Mouse (Mus musculus): ENCODE results near the gene Shc4. TPM values are rescaled to one million over a fixed set of nuclear protein-coding genes. Genes with fewer than 3 reads are reported as not detected.

Shc4 gene
- 1 to 10 TPM; 5.8 to 7.3 TPM for total RNA-seq (2021)
- long read RNA-seq, experiment 1, full-length matches to known transcripts, result 4 of 9 reads
- long read RNA-seq, experiment 1, partial matches to known transcripts, result 0 of 9 reads
- long read RNA-seq, experiment 1, other reads (novel, unspliced or antisense), result 5 of 9 reads
- long read RNA-seq, experiment 2, full-length matches to known transcripts, result 5 of 11 reads
- long read RNA-seq, experiment 2, partial matches to known transcripts, result 0 of 11 reads
- long read RNA-seq, experiment 2, other reads (novel, unspliced or antisense), result 6 of 11 reads

DNA sequence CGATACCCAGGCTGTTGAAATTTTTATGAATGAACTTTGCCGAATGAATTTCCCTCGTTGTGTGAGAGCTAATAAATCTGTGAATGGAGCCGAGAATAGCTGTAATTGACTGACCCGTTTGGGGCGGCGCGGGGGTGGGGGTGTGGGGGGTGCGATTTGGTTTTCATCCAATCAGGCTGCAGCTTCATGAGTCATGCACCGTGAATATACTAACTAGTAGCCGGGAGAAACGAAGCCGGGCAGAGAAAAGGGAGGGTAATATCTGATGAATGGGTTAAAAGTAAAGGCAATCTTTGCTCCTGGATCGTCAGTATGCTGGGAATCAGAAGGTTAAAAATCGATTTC is at the start of gene Shc4:
Gene Shc4, minus strand, starts transcription at position 63 of the 345 bp plus-strand sequence.
- no peak for DNase-seq (ENCODE audit: low spot score in 2 of 2)

GRCm38 (mm10) chr2:125765029-125765428 is 41.1 kb upstream of the Shc4 start:
- no peak for DNase-seq (ENCODE audit: low spot score in 2 of 2)

DNA sequence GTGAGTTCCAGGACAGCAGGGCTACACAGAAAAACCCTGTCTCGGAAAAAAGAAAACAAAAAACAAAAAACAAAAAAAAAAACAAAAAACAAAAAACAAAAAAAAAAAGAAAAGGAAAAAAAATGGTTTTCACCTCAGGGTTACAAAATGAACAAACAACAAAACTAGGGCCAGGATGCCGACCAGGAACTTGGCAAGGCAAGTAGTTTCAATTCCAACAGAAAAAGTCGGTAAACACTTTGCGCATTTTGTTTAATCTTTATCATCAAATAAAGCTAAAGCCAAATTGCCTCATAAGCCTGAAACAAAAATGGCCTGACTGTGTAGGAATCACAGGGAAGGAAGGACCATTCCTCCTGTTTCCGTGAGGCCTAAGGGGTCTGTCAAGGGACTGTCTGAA is 40.6 kb upstream of the Shc4 start:
- DNase-seq (ENCODE audit: low spot score in 2 of 2), result no peak

GRCm38 (mm10) chr2:125749330-125749729 is 25.4 kb upstream of the Shc4 start:
- DNase-seq (ENCODE audit: low spot score in 2 of 2), result peak in 1 of 2 experiments; percentile 40

GRCm38 (mm10) chr2:125739338-125739737 is 15.4 kb upstream of the Shc4 start:
- no peak for DNase-seq (ENCODE audit: low spot score in 2 of 2)

DNA sequence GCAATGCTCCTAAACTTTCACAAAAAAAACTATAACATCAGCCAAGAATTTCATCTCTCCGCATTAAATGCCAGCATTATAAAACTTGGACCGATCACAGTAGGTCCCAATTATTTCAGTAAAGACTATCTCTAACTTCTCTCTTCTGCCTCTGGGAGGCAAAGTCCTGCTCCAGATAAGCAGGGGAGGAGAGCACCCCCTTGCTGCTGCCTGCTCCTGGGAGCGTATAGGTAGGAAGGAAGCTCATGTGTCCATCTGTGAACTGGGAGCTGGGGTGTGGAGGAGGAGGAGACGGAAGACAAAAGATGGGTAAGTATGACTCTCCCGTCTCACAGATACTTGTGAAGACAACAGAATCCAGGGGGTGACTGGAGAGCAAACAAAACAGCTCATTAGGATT is 14.8 kb upstream of the Shc4 start:
- DNase-seq (ENCODE audit: low spot score in 2 of 2), result no peak

DNA sequence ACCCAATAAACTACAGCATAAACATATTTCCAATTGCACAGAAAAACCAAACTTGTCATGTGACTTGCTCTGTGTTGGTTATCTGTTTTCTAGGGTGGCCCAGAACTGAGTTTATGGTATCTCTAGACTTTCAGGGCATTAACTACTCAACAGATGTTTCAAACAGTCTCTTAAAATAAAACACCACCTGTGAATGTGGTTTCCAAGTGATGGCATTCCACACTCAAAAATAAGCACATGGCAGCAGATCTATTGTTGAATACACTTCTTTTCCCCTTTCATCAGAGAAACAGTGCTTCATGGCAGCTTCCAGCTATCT is 12.0 kb upstream of the Shc4 start:
- DNase-seq (ENCODE audit: low spot score in 2 of 2), result no peak

GRCm38 (mm10) chr2:125735333-125736024 is 11.5 kb upstream of the Shc4 start:
- no peak for DNase-seq (ENCODE audit: low spot score in 2 of 2)

DNA sequence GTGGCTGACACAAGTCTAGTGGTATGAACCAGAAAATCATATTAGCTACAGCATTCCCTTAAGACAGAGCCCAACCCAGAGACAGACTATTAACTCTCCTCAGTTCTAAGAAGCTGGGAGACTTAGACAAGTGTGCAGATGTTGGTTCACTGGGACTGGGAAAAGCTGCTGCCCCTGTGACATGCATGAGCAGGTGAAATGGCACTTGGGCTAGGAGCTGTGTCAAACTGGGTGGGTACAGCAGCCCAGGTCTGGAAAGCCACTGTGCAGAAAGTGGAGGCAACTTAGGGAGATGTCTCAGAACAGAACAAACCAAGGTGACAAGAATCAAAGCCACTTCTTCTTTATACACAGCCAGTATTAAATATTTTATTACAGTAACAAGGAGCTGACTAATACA is 10.8 kb upstream of the Shc4 start:
- no peak for DNase-seq (ENCODE audit: low spot score in 2 of 2)

DNA sequence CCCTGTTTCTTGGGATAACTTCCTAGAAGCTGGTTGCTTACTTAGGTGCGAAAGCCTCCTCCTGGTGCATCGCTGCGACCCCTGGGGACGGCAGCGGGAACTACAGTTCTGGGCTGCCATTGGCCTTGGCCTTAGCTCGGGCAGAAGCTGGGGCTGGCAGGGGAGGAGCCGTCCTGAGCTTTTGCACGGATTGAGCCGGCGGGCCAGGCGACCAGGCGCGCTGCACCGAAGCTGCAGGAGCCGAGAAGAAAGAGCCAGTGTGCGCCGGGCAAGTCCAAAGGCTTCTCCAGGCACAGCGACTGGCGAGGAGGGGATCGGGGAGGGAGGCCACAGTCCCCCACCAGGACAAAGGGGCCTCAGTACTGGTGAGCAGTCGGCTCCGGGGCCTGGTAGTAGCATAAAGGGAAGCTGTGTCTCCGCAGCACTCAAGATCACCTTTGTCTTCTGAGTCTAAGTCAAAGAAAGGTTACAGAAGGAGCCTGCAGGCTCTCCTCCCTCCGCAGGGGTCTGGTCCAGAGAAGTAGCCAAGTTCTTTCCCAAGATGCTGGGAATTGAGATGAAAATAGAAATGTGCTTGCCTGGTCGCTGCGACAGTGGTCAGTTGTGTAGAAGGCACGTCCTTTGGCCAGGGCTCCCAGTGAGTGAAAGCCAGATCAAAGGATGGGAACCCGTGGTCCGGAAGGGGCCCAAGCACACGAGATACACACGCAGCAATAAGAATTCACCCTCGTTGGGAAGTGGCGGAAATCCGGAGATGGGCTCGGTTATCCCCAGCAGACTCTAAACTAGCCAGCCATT is 8.0 kb upstream of the Shc4 start:
- DNase-seq (ENCODE audit: low spot score in 2 of 2), result peak; percentile 94

GRCm38 (mm10) chr2:125724546-125725114 is 682 bp upstream of the Shc4 start:
- DNase-seq (ENCODE audit: low spot score in 2 of 2), result no peak

GRCm38 (mm10) chr2:125723408-125724085 is 401 bp downstream of the Shc4 start:
- peak; percentile 41 for DNase-seq (ENCODE audit: low spot score in 2 of 2)

DNA sequence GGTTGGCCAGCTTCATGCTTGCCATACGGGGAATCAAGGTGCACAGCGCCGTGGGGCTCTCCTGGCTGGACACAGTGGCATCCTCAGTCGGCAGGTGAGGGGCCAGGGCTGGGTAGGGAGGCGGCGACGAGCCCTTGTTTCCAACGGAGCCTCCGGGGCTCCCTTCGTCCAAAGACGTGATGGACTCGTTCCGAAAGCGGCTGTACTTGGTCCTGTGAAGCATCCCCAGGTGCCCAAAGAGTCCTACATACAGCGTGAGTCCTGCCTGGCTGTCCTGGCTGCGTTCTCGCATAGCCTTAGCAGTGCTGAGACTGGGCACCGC is 901 bp downstream of the Shc4 start:
- no peak for DNase-seq (ENCODE audit: low spot score in 2 of 2)

- no peak for DNase-seq (ENCODE audit: low spot score in 2 of 2)
Measured at GRCm38 (mm10) chr2:125716599-125716998, 7.3 kb downstream of the Shc4 start.

GRCm38 (mm10) chr2:125706510-125706921 is 17.4 kb downstream of the Shc4 start:
- DNase-seq (ENCODE audit: low spot score in 2 of 2), result no peak

GRCm38 (mm10) chr2:125704907-125705631 is 18.9 kb downstream of the Shc4 start:
- DNase-seq (ENCODE audit: low spot score in 2 of 2), result no peak

- DNase-seq (ENCODE audit: low spot score in 2 of 2), result no peak
Measured at GRCm38 (mm10) chr2:125702851-125703250, 21.1 kb downstream of the Shc4 start.

DNA sequence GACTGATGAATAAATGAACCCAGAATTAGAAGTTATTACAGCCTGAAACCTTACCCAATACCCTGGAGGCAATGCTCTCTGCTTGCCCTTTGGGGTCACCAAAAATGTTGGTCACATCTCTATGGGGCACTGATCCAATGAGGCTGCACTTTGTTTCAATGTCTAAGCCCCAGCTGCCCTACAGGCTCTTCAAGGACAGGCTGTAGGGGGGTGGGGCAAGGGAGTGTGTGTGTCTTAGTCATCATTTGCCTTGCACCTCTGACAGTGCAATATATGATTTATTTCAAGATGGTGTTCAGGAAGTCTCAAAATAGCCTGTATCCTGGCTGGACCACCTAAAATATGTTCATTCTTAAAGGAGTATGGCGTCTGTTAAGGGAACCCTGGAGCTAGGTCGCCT is 22.3 kb downstream of the Shc4 start:
- no peak for DNase-seq (ENCODE audit: low spot score in 2 of 2)

DNA sequence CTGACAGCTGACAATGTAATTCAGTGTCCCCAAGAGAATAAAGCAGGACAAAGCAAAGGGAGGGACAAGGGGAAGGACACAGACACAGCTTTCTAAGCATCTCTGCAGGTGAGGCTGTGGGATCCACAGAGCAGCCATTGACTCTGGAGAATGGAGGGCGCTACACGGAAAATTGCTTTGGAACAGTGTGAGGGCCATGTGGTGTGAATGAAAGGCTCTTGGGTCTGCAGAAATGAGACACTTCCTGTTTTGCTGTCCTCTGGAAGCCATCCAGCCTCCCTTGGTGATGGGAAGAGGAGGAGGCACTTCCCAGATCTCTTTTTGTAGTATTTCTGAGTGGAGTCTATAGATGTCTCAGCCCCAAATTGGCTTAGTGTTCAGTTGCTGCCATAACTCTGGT is 27.7 kb downstream of the Shc4 start:
- DNase-seq (ENCODE audit: low spot score in 2 of 2), result no peak

- no peak for DNase-seq (ENCODE audit: low spot score in 2 of 2)
Measured at GRCm38 (mm10) chr2:125694798-125695197, 29.1 kb downstream of the Shc4 start.

GRCm38 (mm10) chr2:125692010-125692409 is 31.9 kb downstream of the Shc4 start:
- DNase-seq (ENCODE audit: low spot score in 2 of 2), result no peak

All from layer of hippocampus, postnatal 14 days (tissue).